Mouse (Mus musculus): Measurements from ENCODE around the gene Acaa1b. TPM values are rescaled to one million over a fixed set of nuclear protein-coding genes. Genes with fewer than 3 reads are reported as not detected.

Gene Acaa1b
- polyA plus RNA-seq (2012; rRNA removed), result 1.0 and 1.5 TPM in 2 replicates

DNA sequence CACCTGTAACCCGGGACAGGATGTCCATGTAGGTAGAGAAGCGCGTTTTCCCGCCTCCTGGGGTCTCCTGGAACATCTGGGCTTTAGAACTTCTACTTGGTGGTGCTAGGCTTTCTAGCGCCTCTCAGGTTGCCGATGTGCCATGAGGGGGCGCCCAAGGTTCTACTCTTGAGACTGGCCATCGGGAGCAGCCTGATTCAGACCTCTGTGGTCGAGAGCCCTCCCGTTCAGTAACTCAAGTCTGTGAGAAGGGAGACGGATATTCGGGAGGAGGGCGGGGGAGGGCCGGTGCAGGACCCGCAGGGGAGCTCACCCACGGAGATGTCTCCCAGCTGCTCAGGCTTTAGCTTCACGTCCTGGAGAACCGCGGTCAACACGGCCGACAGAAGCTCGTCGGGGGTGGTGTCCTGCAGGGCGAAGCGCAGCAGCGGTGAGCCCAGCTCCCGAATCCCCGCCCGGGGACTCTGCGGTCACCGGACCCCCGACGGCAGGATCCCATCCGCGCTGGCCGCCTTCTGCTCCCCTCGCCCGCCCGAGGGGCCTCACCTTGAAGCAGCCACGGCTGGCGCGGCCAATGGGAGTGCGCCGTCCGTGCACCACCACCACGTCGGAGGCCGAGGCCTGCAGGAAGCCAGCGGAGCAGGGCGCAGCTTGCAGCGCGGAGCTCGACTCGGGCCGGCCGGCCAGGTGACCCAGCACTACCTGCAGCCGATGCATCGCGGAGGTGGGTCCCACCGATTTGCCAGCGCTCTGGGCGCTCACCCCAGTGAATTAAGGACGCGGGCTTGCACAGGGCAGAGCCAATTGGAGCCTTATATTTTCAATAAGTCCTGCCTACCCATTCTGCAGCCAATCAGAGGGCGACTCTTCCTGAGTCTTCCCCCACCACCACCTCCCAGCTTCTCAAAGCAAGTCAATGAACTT lies at the start of gene Acaa1b:
Gene Acaa1b, minus strand, starts transcription at position 816 of the 924 bp plus-strand sequence.
- TF ChIP-seq CTCF (IDR thresholded peaks at IDR 0.05; ENCODE audit: extremely low read depth, insufficient read depth, low read length), result peak; percentile 48; the same call in 1 of the 2 replicates
- no peak for TF ChIP-seq POLR2A (IDR thresholded peaks at IDR 0.05; ENCODE audit: extremely low read depth, insufficient read depth, low read length)
- no peaks in the 10 kb centered on the region for H3K4me1 ChIP-seq (ENCODE audit: control insufficient read depth, insufficient read depth, low read length)
- H3K4me3 ChIP-seq (ENCODE audit: insufficient read depth, low read length), result peak within 1 kb of the TSS; percentile 19
- H3K27ac ChIP-seq (ENCODE audit: insufficient read depth, low read length), result no peak within 1 kb of the TSS

DNA sequence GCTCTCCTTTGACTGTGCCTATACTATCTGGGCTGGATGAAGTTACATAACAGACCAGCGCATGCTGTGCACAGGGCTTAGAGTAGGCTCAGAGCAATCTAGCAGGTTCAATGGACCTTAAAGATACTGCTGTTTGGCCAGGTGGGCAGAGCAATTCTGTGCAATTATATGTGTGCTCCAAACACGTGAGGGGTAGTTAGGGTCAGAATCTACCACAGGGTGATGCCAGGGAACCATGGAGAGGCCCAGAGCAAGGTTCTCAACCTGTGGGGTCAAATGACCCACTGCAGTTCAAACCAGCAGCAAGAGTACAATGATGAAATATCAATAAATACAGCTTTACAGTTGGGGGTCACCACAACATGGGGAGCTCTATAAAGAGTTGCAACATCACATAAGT lies 49.8 kb upstream of the Acaa1b start:
- H3K4me1 ChIP-seq (ENCODE audit: control insufficient read depth, insufficient read depth, low read length), result no peaks in the 10 kb centered on the region
- no peak overlapping the region for H3K27ac ChIP-seq (ENCODE audit: insufficient read depth, low read length)
- H3K4me3 ChIP-seq (ENCODE audit: insufficient read depth, low read length), result no peak overlapping the region
- no peak for TF ChIP-seq CTCF (IDR thresholded peaks at IDR 0.05; ENCODE audit: extremely low read depth, insufficient read depth, low read length)
- no peak for TF ChIP-seq POLR2A (IDR thresholded peaks at IDR 0.05; ENCODE audit: extremely low read depth, insufficient read depth, low read length)

DNA sequence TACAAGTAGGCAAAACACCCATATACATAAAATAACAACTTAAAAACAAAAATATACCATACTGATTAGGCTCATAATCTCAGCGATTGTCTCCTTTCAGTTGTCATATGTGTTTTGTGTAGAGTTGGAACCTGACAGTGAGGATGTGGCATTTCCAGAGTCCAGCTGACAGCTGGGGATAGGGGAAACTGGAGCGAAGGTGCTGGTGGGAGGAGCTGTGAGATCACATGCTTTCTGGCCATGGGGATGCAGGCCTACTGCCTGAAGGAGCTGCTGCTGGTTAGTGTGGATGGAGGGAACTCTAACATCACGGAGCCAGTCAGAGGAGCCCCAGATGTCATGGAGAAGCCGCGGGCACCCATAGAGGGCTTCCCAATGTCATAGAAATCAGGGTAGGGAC lies 48.9 kb upstream of the Acaa1b start:
- no peak overlapping the region for H3K4me3 ChIP-seq (ENCODE audit: insufficient read depth, low read length)
- H3K4me1 ChIP-seq (ENCODE audit: control insufficient read depth, insufficient read depth, low read length), result no peaks in the 10 kb centered on the region
- no peak overlapping the region for H3K27ac ChIP-seq (ENCODE audit: insufficient read depth, low read length)
- TF ChIP-seq CTCF (IDR thresholded peaks at IDR 0.05; ENCODE audit: extremely low read depth, insufficient read depth, low read length) (no peak), POLR2A (IDR thresholded peaks at IDR 0.05; ENCODE audit: extremely low read depth, insufficient read depth, low read length) (no peak)

- no peak overlapping the region for H3K27ac ChIP-seq (ENCODE audit: insufficient read depth, low read length)
- H3K4me1 ChIP-seq (ENCODE audit: control insufficient read depth, insufficient read depth, low read length), result no peaks in the 10 kb centered on the region
- TF ChIP-seq POLR2A (IDR thresholded peaks at IDR 0.05; ENCODE audit: extremely low read depth, insufficient read depth, low read length) (no peak), CTCF (IDR thresholded peaks at IDR 0.05; ENCODE audit: extremely low read depth, insufficient read depth, low read length) (no peak)
- no peak overlapping the region for H3K4me3 ChIP-seq (ENCODE audit: insufficient read depth, low read length)
Measured at GRCm38 (mm10) chr9:119203617-119204016, 46.7 kb upstream of the Acaa1b start.

DNA sequence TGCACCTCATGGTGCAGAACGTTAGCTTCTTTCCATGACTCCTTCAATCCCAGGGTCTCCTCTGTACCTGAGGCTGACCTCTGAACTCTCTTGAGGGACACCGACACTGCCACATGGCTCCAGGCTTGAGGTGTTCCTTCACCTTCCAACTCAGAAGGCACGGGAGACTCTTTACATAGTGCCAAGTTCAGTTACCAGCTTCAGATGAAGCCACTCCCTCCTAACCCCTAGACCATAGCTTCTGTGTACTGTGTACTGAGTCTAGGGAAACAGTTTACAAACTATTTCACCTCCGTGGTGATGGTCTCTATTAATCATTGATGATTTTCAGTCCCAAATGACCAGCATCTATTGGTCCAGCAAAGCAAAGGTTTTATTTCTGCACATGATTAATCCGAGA lies 44.8 kb upstream of the Acaa1b start:
- TF ChIP-seq POLR2A (IDR thresholded peaks at IDR 0.05; ENCODE audit: extremely low read depth, insufficient read depth, low read length) (no peak), CTCF (IDR thresholded peaks at IDR 0.05; ENCODE audit: extremely low read depth, insufficient read depth, low read length) (no peak)
- no peaks in the 10 kb centered on the region for H3K4me1 ChIP-seq (ENCODE audit: control insufficient read depth, insufficient read depth, low read length)
- H3K27ac ChIP-seq (ENCODE audit: insufficient read depth, low read length), result no peak overlapping the region
- no peak overlapping the region for H3K4me3 ChIP-seq (ENCODE audit: insufficient read depth, low read length)

DNA sequence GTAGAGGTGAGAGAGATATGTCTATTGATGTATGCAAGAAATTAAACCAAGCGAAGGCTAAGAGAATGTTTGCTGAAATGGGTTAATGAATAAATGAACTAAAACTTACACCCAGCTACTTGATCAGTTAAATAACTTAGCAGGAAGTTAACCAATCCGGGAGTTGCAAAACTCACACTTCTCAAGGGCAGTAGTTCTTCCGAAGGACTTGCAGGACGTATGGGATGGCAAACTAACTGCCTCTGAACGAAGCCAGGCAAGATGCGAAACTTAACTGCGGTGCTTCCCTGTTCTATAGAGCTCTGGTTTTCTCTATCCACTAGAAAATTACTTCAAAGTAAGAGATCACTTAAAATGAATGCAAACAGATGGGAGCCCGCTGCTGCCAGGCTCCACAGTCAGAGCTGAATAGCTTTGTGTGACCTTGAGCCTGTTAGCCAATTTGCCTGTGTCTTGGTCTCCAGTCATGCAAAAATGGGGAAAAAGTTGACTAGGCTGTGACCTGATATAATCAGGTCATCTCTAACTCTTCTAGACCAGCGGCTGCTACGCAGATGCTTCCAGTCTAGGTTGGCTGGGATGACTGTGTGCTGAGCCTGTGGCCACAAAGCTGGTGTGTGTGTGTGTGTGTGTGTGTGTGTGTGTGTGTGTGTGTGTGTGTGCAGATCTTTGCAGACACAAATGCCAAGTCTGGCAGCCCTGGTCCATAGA lies 42.4 kb upstream of the Acaa1b start:
- H3K4me3 ChIP-seq (ENCODE audit: insufficient read depth, low read length), result no peak overlapping the region
- no peak for TF ChIP-seq CTCF (IDR thresholded peaks at IDR 0.05; ENCODE audit: extremely low read depth, insufficient read depth, low read length)
- no peak for TF ChIP-seq POLR2A (IDR thresholded peaks at IDR 0.05; ENCODE audit: extremely low read depth, insufficient read depth, low read length)
- no peaks in the 10 kb centered on the region for H3K4me1 ChIP-seq (ENCODE audit: control insufficient read depth, insufficient read depth, low read length)
- H3K27ac ChIP-seq (ENCODE audit: insufficient read depth, low read length), result no peak overlapping the region

DNA sequence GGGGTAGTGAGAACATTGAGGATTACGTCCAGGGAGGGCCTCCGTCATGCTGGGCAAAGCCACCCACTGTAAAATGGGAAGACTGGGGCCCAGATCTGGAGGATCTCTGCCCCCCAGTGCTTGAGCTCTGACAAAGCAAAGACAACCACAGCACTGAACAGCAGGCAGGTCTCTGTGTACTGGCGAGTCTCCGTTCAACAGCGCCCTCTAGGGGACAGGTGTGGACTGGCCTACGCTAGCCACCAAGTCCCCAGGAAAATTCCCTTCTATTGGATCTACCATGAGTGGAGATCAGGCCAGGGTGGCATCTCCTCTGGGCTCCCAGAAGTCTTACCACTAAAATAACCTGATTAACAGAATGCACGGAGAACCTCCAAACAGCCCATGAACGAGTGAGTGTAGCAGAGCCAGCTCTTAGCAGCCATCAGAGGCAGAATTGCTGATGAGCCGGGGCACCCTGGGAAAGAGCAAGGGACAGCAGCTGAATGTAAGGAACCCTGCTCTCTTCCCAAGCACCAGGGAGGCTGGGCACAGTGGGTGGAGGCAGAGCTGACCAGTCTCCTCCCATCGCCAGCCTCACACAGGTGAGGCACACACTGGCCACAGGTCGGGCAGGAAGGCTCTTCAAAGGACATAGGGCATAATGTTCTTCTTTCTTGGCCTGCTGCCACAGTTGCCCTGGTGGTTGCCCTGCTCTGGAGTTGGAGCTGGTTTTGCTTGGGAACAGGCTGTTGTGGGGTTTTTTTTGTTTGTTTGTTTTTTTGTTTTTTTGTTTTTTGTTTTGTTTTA lies 35.5 kb upstream of the Acaa1b start:
- Histone ChIP-seq H3K27ac (ENCODE audit: insufficient read depth, low read length) (no peak overlapping the region), H3K4me1 (ENCODE audit: control insufficient read depth, insufficient read depth, low read length) (no peaks in the 10 kb centered on the region), H3K4me3 (ENCODE audit: insufficient read depth, low read length) (no peak overlapping the region)
- no peak for TF ChIP-seq POLR2A (IDR thresholded peaks at IDR 0.05; ENCODE audit: extremely low read depth, insufficient read depth, low read length)
- peak; percentile 58 for TF ChIP-seq CTCF (IDR thresholded peaks at IDR 0.05; ENCODE audit: extremely low read depth, insufficient read depth, low read length)

- H3K4me3 ChIP-seq (ENCODE audit: insufficient read depth, low read length), result no peak overlapping the region
- TF ChIP-seq POLR2A (IDR thresholded peaks at IDR 0.05; ENCODE audit: extremely low read depth, insufficient read depth, low read length), result no peak
- no peak for TF ChIP-seq CTCF (IDR thresholded peaks at IDR 0.05; ENCODE audit: extremely low read depth, insufficient read depth, low read length)
- H3K27ac ChIP-seq (ENCODE audit: insufficient read depth, low read length), result no peak overlapping the region
- H3K4me1 ChIP-seq (ENCODE audit: control insufficient read depth, insufficient read depth, low read length), result no peaks in the 10 kb centered on the region
Measured at GRCm38 (mm10) chr9:119181241-119181728, 24.4 kb upstream of the Acaa1b start.

DNA sequence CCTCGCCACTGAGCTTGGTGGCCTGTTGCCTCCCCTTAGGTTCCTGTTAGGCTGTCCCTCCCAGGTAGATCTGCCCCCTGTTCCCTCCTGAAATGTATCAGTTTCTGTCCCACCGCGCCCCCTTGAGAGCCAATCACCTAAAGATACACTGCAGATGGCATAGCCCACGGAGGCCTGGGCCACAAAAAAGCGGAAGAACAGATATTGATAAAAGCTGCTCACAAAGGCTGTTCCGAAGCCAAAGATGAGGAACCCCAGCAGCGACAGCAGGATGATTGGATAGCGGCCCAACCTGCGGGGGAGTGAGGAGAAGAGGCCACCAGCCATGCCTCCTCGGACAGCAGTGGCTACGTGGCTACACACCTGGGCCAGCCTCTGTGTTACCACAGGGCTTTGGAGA lies 22.4 kb upstream of the Acaa1b start:
- no peaks in the 10 kb centered on the region for H3K4me1 ChIP-seq (ENCODE audit: control insufficient read depth, insufficient read depth, low read length)

More for the DNA sequence above, 22.4 kb upstream of the Acaa1b start:
- TF ChIP-seq CTCF (IDR thresholded peaks at IDR 0.05; ENCODE audit: extremely low read depth, insufficient read depth, low read length) (no peak), POLR2A (IDR thresholded peaks at IDR 0.05; ENCODE audit: extremely low read depth, insufficient read depth, low read length) (no peak)
- H3K27ac ChIP-seq (ENCODE audit: insufficient read depth, low read length), result no peak overlapping the region
- no peak overlapping the region for H3K4me3 ChIP-seq (ENCODE audit: insufficient read depth, low read length)
